Mouse (Mus musculus) left cerebral cortex, adult 8-10 months (tissue): ENCODE data around the gene Bcl11b. TPM values are rescaled to one million over a fixed set of nuclear protein-coding genes. Genes with fewer than 3 reads are reported as not detected.

ENCODE experiments used
- DNase-seq, 2 experiments: peaks; one replicate each; pipeline ENCODE4 v3.0.0; 2022; ENCODE audit warnings: low spot score in 2 of 2
- total RNA-seq, 4 experiments: library from RNA; stranded (reverse); gene quantifications; 2 replicates each; pipeline ENCODE4 v1.2.4; 2022

The Bcl11b gene
- total RNA-seq, 4 experiments from 2014 or later, result 82.0 to 102 (median 95.3) TPM

- no peak for DNase-seq
Observed at GRCm38 (mm10) chr12:107903949-107904348, 99.5 kb downstream of the Bcl11b start.

- peak in 1 of 2 experiments; percentile 27 for DNase-seq
Observed at GRCm38 (mm10) chr12:107891449-107891848, 112.0 kb downstream of the Bcl11b start.

GRCm38 (mm10) chr12:107890326-107890725, 113.1 kb downstream of the Bcl11b start:
- DNase-seq, result no peak

- DNase-seq, result no peak
Observed at GRCm38 (mm10) chr12:107889841-107890240, 113.6 kb downstream of the Bcl11b start.

GRCm38 (mm10) chr12:107888646-107889045, 114.8 kb downstream of the Bcl11b start:
- no peak for DNase-seq

- no peak for DNase-seq
Observed at GRCm38 (mm10) chr12:107888049-107888448, 115.4 kb downstream of the Bcl11b start.

GRCm38 (mm10) chr12:107887621-107888020, 115.8 kb downstream of the Bcl11b start:
- DNase-seq, result no peak

- DNase-seq, result no peak
Observed at GRCm38 (mm10) chr12:107884330-107885065, 118.9 kb downstream of the Bcl11b start.

GRCm38 (mm10) chr12:107881726-107882125, 121.7 kb downstream of the Bcl11b start:
- no peak for DNase-seq

GRCm38 (mm10) chr12:107880748-107881147, 122.7 kb downstream of the Bcl11b start:
- DNase-seq, result no peak

GRCm38 (mm10) chr12:107879114-107879777, 124.2 kb downstream of the Bcl11b start:
- no peak for DNase-seq

GRCm38 (mm10) chr12:107876237-107876636, 127.2 kb downstream of the Bcl11b start:
- no peak for DNase-seq

GRCm38 (mm10) chr12:107874467-107875142, 128.8 kb downstream of the Bcl11b start:
- no peak for DNase-seq

GRCm38 (mm10) chr12:107869526-107870050, 133.8 kb downstream of the Bcl11b start:
- DNase-seq, result no peak

GRCm38 (mm10) chr12:107868291-107868690, 135.1 kb downstream of the Bcl11b start:
- DNase-seq, result no peak

Other genes starting within 250 kb of the Bcl11b start
- gene Setd3, start 175.7 kb upstream of the Bcl11b start, total RNA-seq, result 100 to 1,000 TPM; 184 to 213 (median 200) TPM
- 10 to 100 TPM; 25.9 to 30.3 (median 28.2) TPM for gene Ccnk, start 176.0 kb upstream of the Bcl11b start, total RNA-seq